14 mouse cellular contexts compared by ENCODE assay signal in the genomic region with DNA sequence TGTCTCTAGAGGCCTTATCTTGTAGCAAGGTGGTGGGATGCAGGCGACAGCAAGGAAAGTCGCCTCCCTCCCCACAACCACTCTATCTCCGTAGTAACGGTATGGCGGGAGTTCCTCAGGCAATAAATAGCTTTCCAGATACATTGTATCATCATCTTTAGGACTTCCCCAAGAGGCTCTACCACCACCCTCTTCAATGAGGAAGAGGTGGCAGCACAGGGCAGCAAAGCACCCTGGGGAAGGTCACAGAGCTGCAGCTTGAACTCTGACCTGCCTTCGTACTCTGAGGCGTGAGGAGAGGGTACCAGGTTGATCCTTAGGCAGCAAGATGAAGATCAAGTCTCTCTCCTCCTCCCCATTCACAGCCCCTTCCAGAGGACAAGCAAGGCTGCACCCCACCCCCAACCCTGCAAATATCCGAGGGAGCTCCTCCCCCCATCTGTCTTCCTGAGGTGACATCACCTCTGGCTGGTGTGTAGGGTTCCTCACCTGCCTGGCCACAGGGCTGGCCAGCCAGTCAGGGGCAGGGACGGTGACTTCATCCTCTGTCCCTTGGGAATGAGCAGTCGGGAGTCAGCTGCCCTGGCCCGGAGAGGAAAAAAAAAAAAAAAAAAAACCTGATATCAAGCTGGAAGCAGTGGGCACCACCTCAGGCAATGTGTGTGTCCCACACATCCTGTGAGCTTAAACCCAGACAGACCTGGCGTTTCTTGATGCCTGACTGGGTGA. TPM values are rescaled to one million over a fixed set of nuclear protein-coding genes. Genes with fewer than 3 reads are reported as not detected.
DNase-seq lines count a peak whose midpoint lies in the region; ATAC-seq lines count a peak whose summit lies in the region.
"Had no signal": no experiment of that assay in that cellular context is flagged by ENCODE, and none has a peak within 500 bp of the region (broad histone marks: within the 10 kb centered on the region; RNA-seq: fewer than 3 reads in every experiment).

No protein-coding gene starts in this region.

- DNase-seq in gastrocnemius, adult 18-20 months (ENCODE audit: low spot score), result peak; percentile 62
- no peak for DNase-seq in gastrocnemius, postnatal 10 days
- no peak for DNase-seq in lung, adult 18-20 months
- DNase-seq in heart, postnatal 4 days, result peak; percentile 52
- no peak for DNase-seq in cerebellum, postnatal 4 days (ENCODE audit: low spot score in 2 of 2)
- DNase-seq in layer of hippocampus, postnatal 36 days, result no peak
- DNase-seq: cerebellum, postnatal 14 days; midbrain, embryonic 14.5 days had no signal

- peaks cover 44% of the 10 kb centered on the region for H3K4me1 ChIP-seq in lung, embryonic 15.5 days

- H3K27ac ChIP-seq in lung, embryonic 15.5 days, result peak overlapping the region; percentile 82; the same call in 1 of the 2 replicates

- no peak overlapping the region for H3K4me2 ChIP-seq in lung, embryonic 15.5 days

- no peak overlapping the region for H3K4me3 ChIP-seq in lung, embryonic 15.5 days

- ATAC-seq in lung, embryonic 15.5 days (ENCODE audit: borderline replicate concordance, extremely low read depth, low FRiP score, low TSS enrichment), result no peak
- ATAC-seq in monocyte, adult 5-6 weeks (replicated peaks; ENCODE audit: insufficient number of reproducible peaks, low FRiP score, low TSS enrichment, poor library complexity, severe bottlenecking), result peak; percentile 82
- ATAC-seq: inflammation-experienced regulatory T-cells, adult 6 months had no signal

- H3K9me3 ChIP-seq in lung, embryonic 15.5 days, result no peaks in the 10 kb centered on the region

- no peaks in the 10 kb centered on the region for H3K36me3 ChIP-seq in lung, embryonic 15.5 days

- 23% methylated on average over 12 of the region's 12 CpGs for WGBS in lung, embryonic 15.5 days

- no peaks in the 10 kb centered on the region for H3K27me3 ChIP-seq in lung, embryonic 15.5 days

- no peak overlapping the region for H3K9ac ChIP-seq in lung, embryonic 15.5 days

RNA-seq across cellular contexts. Expression of gene Crybb3, which starts 41.1 kb away (rescaled TPM):
- under 1 TPM in 1 of 2 experiments, not detected in 1; 0.31 TPM for total RNA-seq in gastrocnemius, adult 18-20 months (2021)
- 1 to 10 TPM in 1 of 2 experiments, under 1 TPM in 1; 0.68 to 2.0 TPM for total RNA-seq in gastrocnemius, postnatal 10 days (2021)
- polyA plus RNA-seq in lung, embryonic 15.5 days (2015; fragmentation: Nextera tagmentation; extraction: Ambion mirVana), result 0.42 and 0.57 TPM in 2 replicates
- 1 to 10 TPM; 1.4 to 1.7 TPM for total RNA-seq in heart, postnatal 4 days (2021)
- total RNA-seq in monocyte, adult 5-6 weeks (2017), result not detected in 3 replicates
- total RNA-seq in layer of hippocampus, postnatal 36 days (2021), result 1 to 10 TPM; 1.6 to 3.3 TPM

RNA-seq across cellular contexts. Expression of gene Crybb2, which starts 52.6 kb away (rescaled TPM):
- total RNA-seq in gastrocnemius, adult 18-20 months (2021), result not detected
- total RNA-seq in gastrocnemius, postnatal 10 days (2021), result not detected
- not detected in 2 replicates for polyA plus RNA-seq in lung, embryonic 15.5 days (2015; fragmentation: Nextera tagmentation; extraction: Ambion mirVana)
- total RNA-seq in heart, postnatal 4 days (2021), result not detected
- total RNA-seq in monocyte, adult 5-6 weeks (2017), result not detected in 3 replicates
- total RNA-seq in layer of hippocampus, postnatal 36 days (2021), result not detected
- total RNA-seq: adrenal gland, postnatal 4 days; left cerebral cortex, postnatal 14 days had no signal
- polyA plus RNA-seq: inflammation-experienced regulatory T-cells, adult 6 months; midbrain, embryonic 14.5 days; stomach, embryonic 14.5 days had no signal

Comparison
In these comparisons a context has a peak if more than half of its experiments do, and no peak if none do; other contexts are left out.
1. DNase-seq: peak in gastrocnemius, adult 18-20 months (single experiment) and heart, postnatal 4 days (single experiment); none in gastrocnemius, postnatal 10 days (single experiment), lung, adult 18-20 months (0 of 2), cerebellum, postnatal 4 days (0 of 2) and layer of hippocampus, postnatal 36 days (0 of 2).